Mouse (Mus musculus) left cerebral cortex, adult 6 months (tissue): Measurements from ENCODE around the gene Snap91. TPM values are rescaled to one million over a fixed set of nuclear protein-coding genes. Genes with fewer than 3 reads are reported as not detected.

Source experiments
- long read RNA-seq, 2 experiments: library from polyadenylated mRNA; unstranded; transcript quantifications; one replicate each; pipeline ENCODE4 v2.0.0; 2019 to 2020
- polyA plus RNA-seq: library from polyadenylated mRNA; unstranded; fragments of <200 nt; fragmentation: Nextera tagmentation; gene quantifications from 2 replicates; pipeline ENCODE4 v1.2.3, GENCODE M21; 2021

The Snap91 gene
- polyA plus RNA-seq, result 61.5 and 145 TPM in 2 replicates
- long read RNA-seq, experiment 1, partial matches to known transcripts, result 160 of 230 reads
- long read RNA-seq, experiment 1, other reads (novel, unspliced or antisense), result 70 of 230 reads
- long read RNA-seq, experiment 2, partial matches to known transcripts, result 24 of 105 reads
- long read RNA-seq, experiment 2, other reads (novel, unspliced or antisense), result 81 of 105 reads

DNA sequence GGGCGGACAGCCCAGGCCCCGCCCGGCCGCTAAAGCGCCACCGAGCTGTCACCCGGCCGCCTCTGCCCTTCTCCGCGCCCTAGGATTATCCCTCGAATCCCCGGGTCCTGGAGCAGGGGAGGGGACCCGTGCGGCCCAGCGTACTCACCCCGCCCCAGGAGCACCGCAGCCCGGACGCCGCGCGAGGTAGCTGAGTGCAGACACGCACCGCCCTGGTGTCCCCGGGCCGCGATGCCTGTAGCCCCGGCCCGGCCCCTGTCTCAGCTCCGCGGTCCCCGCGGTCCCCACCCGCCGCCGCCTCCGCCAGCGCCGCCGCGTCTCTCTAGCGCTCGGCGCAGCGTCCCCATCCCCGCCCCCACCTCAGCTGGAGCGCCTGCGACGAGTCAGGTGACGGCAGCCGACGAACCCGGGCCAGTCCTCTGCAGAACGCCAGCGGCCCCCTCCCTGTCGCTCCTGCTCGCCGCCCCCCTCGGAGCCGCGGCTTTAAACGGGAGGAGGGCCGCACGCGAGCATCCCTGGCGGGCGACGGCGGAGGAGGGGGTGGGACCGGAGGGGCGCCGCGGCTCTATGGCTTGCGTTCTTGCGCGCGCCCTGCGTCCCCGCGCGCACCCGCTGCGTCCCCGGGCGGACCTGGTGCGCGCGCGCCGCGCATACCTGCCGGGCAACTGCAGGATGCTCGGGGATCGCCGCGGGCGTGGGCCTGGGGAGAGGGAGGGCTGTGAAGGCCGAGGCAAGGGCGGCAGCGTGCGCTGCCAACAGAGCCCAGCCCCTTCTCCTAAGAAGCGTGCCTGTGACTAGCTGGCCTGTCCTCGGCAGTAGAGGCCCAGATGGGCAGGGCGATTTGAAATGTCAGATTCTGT is at the start of gene Snap91:
Gene Snap91, minus strand, starts transcription at position 542 of the 860 bp plus-strand sequence.

DNA sequence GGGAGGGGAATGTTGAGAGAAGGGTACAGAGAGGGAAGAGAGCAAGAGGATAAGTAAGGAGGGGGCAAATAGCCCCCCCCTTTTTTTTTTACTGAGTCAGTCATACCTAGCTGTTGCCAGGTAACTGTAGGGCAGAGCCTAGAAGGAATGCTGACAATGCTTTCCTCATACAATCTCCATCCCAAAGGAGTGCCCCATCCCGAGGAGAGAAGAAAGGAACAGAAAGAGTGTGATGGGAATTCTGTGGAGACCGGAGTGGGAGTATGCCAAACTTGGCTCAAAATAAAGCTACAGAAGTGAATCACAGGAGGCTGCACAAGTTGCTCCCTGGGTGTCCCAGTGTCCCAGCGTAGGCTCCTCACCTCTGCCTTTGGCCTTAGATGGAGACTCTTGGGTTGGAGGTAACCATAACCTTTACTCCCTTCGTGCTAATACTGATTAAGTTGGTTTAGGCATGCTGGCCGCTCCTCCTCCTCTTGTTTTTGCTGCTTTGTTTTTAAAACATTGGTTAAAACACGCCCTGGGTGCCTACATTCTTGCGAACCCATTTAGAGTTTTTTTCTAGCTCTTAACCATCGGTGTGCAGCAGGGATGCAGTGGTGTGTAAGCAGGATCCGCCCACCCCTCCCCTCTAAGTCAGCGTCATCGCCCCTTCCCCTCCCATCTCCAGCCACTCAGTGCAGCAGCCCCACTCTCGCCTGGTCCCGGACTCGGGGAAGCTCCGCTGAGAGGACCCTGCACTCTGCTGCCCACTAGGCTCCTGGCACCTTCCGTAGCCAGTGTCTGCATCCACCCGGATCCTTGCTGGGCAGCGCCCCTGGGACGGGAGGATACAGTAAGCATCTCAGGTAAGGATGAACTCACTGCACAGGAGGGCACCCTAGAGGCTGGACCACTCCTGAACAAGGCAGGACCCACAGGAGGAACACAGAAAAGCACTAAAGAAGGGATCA is 137.2 kb downstream of the Snap91 start, which contains the start of gene Prss35:
Gene Prss35, plus strand, starts transcription at position 691 of the 953 bp plus-strand sequence.

Other genes with a start within 250 kb of the Snap91 start
- 14.2 and 38.7 TPM in 2 replicates for gene Me1, start 184.7 kb downstream of the Snap91 start, polyA plus RNA-seq
- gene Prss35, start 137.0 kb downstream of the Snap91 start, polyA plus RNA-seq, result 0.93 and 1.0 TPM in 2 replicates
- 19.7 and 20.6 TPM in 2 replicates for gene Ripply2, start 134.9 kb upstream of the Snap91 start, polyA plus RNA-seq
- 31.0 and 45.9 TPM in 2 replicates for gene Cyb5r4, start 141.4 kb upstream of the Snap91 start, polyA plus RNA-seq